Mouse (Mus musculus) gastrocnemius, adult 8-10 months (tissue): Measurements from ENCODE around the gene Tex35. TPM values are rescaled to one million over a fixed set of nuclear protein-coding genes. Genes with fewer than 3 reads are reported as not detected.

Experiments
- DNase-seq, 2 experiments: peaks; one replicate each; pipeline ENCODE4 v3.0.0; 2022; ENCODE audit warnings: low spot score in 2 of 2
- total RNA-seq, 4 experiments: library from RNA; stranded (reverse); gene quantifications; 2 replicates each; pipeline ENCODE4 v1.2.4; 2022

The Tex35 gene
- total RNA-seq, 4 experiments from 2014 or later, result not detected

GRCm38 (mm10) chr1:157081999-157082398, 26.5 kb downstream of the Tex35 start:
- no peak for DNase-seq

GRCm38 (mm10) chr1:157081076-157081804, 27.2 kb downstream of the Tex35 start:
- no peak for DNase-seq

- DNase-seq, result no peak
These were observed 28.4 kb downstream of the Tex35 start for GRCm38 (mm10) chr1:157080071-157080470.

- no peak for DNase-seq
These were observed 29.0 kb downstream of the Tex35 start for GRCm38 (mm10) chr1:157079384-157080025.

- peak; percentile 61 to 74 for DNase-seq
These were observed 31.4 kb downstream of the Tex35 start for GRCm38 (mm10) chr1:157076781-157077705.

DNA sequence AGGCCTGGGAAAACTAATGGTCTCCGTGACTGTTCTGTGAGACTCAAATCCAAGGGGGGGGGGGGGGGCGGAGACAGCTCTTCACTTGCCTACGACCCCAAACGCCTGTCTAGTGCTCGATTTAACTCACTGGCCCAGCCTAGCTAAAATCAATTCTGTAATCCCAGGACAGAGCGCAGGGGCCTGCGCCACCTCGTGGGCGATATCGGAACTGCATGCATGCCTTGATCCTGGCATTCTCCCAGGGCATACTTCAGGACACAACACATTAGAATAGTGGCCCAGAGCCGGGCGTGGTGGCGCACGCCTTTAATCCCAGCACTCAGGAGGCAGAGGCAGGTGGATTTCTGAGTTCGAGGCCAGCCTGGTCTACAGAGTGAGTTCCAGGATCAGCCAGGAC, 32.2 kb downstream of the Tex35 start:
- peak; percentile 54 to 59 for DNase-seq

DNA sequence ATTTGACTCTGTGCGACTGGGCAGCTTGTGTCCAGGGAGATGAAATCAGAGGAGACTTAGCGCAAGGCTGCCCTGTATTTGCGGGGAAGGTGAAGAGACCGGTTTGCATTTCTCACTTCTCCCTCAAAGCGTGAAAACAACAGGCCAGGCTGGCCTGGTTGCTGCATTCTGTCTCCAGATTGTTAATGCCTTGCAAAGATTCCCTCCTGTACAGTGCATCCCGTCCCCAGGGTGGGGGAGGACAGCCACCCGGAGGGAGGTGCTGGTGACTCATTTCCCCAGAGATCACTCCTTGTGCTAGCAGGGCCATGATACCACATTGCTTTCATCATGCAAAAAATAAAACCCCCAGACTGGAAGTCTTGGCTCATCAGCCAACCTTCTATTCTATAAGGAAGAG, 33.5 kb downstream of the Tex35 start:
- no peak for DNase-seq

GRCm38 (mm10) chr1:157074371-157074770, 34.1 kb downstream of the Tex35 start:
- no peak for DNase-seq

GRCm38 (mm10) chr1:157073592-157073991, 34.9 kb downstream of the Tex35 start:
- no peak for DNase-seq

- no peak for DNase-seq
These were observed 39.2 kb downstream of the Tex35 start for GRCm38 (mm10) chr1:157069181-157069828.

DNA sequence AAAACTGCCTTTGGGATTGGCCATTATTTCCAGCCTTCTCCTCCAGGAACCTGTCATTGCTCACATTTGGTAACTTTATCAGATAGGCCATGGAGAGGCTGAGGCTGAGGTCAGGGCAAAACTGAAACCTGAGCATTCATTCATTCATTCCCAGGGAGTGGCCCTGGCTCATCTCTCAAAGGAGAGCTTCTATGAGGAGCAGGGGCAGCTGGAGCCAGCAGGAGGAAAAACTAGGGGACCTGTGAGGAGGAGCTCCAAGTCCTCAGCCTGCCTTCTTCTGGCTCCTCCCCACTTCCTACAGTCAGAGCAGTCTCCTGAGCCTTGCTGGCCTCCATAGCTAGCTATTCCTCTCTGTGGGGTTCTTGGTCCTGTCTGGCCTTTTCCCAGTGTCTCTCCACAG, 40.2 kb downstream of the Tex35 start:
- DNase-seq, result no peak

GRCm38 (mm10) chr1:157065819-157066730, 42.4 kb downstream of the Tex35 start:
- no peak for DNase-seq

- no peak for DNase-seq
These were observed 45.0 kb downstream of the Tex35 start for GRCm38 (mm10) chr1:157063318-157064115.

DNA sequence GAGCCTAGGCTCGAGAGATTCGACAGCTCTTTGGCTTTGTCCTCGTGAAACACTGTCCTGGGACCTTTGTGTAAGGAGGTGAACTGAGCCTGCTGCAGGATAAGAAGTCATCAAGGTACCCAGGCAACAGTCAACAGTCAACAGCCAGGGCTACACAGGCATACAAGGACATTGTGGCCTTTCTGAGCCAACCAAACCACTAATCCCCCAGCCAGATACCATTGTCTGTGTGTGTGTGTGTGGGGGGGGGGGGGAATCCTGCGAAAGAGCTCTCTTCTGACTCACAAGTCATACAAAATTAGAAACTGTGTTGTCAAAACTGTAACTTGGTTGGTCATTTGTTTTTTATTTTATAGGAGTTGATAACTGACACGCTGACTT, 46.0 kb downstream of the Tex35 start:
- no peak for DNase-seq

DNA sequence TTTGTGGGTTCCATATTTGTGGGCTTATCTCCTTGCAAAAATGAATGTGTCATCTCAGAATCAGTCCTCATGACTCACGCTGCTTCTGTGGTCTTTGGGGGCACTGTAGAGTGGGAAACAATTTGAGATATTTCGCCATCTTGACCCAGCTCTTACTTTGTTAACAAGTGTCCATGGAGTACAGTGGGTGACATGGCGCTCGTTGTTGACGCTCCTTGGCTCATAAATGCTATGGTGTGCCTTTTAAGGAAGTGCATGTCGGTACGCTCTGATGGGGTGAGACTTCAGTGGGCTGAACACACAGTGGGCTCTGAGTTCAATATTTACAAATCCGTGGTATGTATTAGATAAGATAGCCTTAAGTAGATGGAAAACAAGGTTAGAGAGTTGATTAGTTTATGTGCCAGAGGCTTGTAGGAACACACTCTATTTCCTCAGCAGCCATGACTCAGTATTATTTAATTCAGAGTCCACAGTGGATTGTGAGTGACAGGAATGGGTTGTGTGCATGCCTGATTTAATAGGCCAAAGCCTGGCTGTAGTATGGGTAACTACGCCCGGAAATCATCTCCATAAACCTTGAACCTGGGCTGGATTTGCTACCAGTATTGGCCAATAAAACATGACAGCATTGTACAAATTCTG, 46.6 kb downstream of the Tex35 start:
- no peak for DNase-seq

DNA sequence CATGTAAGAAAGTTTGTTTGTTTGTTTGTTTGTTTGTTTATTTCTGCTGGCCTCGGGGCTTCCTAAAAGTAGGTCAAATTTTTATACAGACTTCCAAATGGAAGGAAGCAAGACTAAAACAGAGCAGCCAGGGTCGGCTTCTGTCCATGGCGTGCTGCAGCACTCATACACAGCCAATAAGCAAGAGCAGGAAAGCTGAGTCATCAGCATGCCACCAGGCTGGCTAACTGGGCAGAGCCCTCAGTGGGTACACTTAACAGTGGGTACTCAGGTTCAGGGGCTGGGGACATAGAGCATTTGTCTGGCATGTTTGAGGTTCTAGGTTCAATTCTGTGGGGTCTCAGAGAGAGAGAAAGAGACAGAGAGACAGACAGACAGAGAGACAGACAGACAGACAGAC, 47.3 kb downstream of the Tex35 start:
- DNase-seq, result no peak

GRCm38 (mm10) chr1:157060441-157061135, 47.9 kb downstream of the Tex35 start:
- no peak for DNase-seq

GRCm38 (mm10) chr1:157055901-157056300, 52.6 kb downstream of the Tex35 start:
- no peak for DNase-seq
